Mouse (Mus musculus): ENCODE results near the gene Bmper. TPM values are rescaled to one million over a fixed set of nuclear protein-coding genes. Genes with fewer than 3 reads are reported as not detected.

The Bmper gene
- polyA plus RNA-seq, 1 experiment from 2014 or later, result 13.4 TPM

DNA sequence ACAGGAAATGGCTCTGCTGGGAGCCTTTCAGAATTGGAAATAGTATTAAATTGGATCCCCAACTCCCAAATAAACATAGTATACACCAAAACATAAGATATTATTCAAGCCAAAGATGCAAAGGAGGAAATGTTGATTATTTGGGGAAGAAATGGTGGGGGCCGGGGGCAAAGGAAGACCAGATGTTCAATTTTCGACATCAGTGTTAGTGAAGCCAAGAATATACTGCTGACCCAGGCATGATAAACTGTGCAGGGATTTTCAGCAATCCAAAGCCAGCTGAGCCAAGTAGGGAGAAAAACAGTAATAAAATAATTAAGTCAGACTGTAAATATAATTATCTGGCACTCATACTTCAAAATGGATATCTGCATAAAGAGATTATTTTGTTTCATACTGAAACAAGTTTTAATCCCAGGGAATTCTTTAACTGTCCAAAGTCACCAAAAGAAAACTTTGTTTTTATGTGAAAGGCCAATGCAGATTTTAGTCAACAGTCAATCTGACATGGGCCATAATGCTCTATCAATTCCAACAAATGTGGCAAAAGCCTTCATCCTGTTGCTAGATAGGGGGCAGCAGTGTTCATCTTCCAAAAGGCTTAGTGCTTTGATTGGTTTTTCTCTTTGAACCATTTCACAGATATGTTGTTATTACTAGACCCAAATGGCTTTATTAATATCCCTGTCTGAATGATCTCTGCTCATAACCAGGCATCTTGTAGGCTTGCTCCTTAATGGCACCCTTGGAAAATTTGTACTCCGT lies 30.1 kb upstream of the Bmper start:
- ATAC-seq (replicated peaks; ENCODE audit: low FRiP score, low read depth) (no peak), DNase-seq (ENCODE audit: low spot score) (peak; percentile 41)
- TF ChIP-seq CTCF (IDR thresholded peaks at IDR 0.05; ENCODE audit: low read depth), result peak; percentile 34; the same call in 1 of the 2 replicates
- H3K4me3 ChIP-seq (replicated peaks; ENCODE audit: low read depth, low read length), result no peak overlapping the region
- no peak overlapping the region for H3K4me2 ChIP-seq (ENCODE audit: low read length)
- H3K9ac ChIP-seq (ENCODE audit: low read depth, low read length), result no peak overlapping the region
- 80% methylated on average over 3 of the region's 3 CpGs for WGBS
- no peak overlapping the region for H3K27ac ChIP-seq
- H3K36me3 ChIP-seq (ENCODE audit: insufficient read depth, low read length), result no peaks in the 10 kb centered on the region
- H3K9me3 ChIP-seq (replicated peaks; ENCODE audit: low read length), result no peaks in the 10 kb centered on the region
- H3K27me3 ChIP-seq (ENCODE audit: insufficient read depth, low read length), result no peaks in the 10 kb centered on the region
- H3K4me1 ChIP-seq (replicated peaks; ENCODE audit: insufficient read depth, low read length), result no peaks in the 10 kb centered on the region

DNA sequence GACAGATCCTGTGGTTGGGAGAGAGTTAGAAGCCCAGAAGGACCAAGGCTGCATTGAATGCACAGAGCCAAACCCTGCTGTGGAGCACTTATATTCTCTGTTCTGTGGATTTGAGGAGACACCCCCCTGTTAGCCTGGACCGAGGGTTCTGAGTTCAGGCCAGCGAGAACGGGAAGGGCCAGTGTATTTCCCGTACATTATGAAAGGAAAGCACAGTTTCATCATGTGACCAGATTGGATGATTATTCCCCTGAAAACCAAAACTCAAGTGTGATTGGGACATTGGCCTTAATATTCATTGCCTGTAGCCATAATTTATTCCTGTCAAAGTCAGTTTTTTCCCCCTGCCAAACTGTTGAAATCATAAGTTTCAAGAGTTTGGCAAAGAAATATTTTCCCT lies 23.9 kb upstream of the Bmper start:
- no peak for TF ChIP-seq CTCF (IDR thresholded peaks at IDR 0.05; ENCODE audit: low read depth)

DNA sequence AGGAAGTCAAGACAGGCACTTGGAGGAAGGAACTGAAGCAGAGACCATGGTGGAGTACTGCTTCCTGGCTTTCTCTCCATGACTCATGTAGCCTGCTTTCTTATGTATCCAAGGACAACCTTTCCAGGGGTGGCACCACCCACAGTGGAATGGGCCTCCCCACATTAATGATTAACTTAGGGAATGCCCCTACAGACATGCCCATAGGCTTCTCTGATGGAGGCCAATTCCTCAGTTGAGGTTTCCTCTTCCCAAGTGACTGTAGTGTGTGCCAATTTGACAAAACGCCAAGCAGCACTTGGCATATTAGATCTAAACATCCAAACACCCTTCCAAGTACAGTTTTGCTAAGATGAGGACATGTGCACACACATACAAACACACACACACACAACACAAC lies 23.0 kb upstream of the Bmper start:
- ATAC-seq (replicated peaks; ENCODE audit: low FRiP score, low read depth) (no peak), DNase-seq (ENCODE audit: low spot score) (no peak)
- Histone ChIP-seq H3K27ac (no peak overlapping the region), H3K36me3 (ENCODE audit: insufficient read depth, low read length) (no peaks in the 10 kb centered on the region), H3K9ac (ENCODE audit: low read depth, low read length) (no peak overlapping the region), H3K9me3 (replicated peaks; ENCODE audit: low read length) (no peaks in the 10 kb centered on the region), H3K4me3 (replicated peaks; ENCODE audit: low read depth, low read length) (no peak overlapping the region), H3K4me1 (replicated peaks; ENCODE audit: insufficient read depth, low read length) (no peaks in the 10 kb centered on the region), H3K27me3 (ENCODE audit: insufficient read depth, low read length) (no peaks in the 10 kb centered on the region), H3K4me2 (ENCODE audit: low read length) (no peak overlapping the region)
- 87% methylated on average over 1 of the region's 1 CpGs for WGBS
- no peak for TF ChIP-seq CTCF (IDR thresholded peaks at IDR 0.05; ENCODE audit: low read depth)

More for the DNA sequence above, 23.9 kb upstream of the Bmper start:
- Histone ChIP-seq H3K36me3 (ENCODE audit: insufficient read depth, low read length) (no peaks in the 10 kb centered on the region), H3K9me3 (replicated peaks; ENCODE audit: low read length) (no peaks in the 10 kb centered on the region), H3K4me2 (ENCODE audit: low read length) (no peak overlapping the region), H3K27me3 (ENCODE audit: insufficient read depth, low read length) (no peaks in the 10 kb centered on the region), H3K4me3 (replicated peaks; ENCODE audit: low read depth, low read length) (no peak overlapping the region), H3K9ac (ENCODE audit: low read depth, low read length) (no peak overlapping the region), H3K4me1 (replicated peaks; ENCODE audit: insufficient read depth, low read length) (no peaks in the 10 kb centered on the region), H3K27ac (no peak overlapping the region)
- DNase-seq (ENCODE audit: low spot score), result no peak
- ATAC-seq (replicated peaks; ENCODE audit: low FRiP score, low read depth), result no peak
- WGBS, result 91% methylated on average over 4 of the region's 4 CpGs

DNA sequence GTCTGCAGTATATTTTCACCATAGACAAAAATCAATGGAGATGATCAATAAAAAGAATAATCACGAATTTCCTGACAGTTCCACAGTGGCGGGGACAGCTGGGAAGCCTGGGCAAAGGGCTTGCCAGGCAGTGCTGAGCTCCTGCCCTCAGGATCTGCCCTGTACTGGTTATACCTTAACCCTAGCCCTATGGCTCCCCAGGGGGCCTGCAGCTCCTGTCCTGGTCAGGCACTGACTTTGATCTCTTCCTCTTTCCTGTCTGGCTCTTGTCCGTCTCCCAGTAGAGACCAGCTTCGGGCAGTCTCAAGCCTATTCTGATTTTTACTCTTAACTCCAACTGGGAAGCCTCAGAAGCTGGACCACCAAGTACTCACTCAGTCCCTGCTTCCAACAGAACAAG lies 22.0 kb upstream of the Bmper start:
- 74% methylated on average over 4 of the region's 4 CpGs for WGBS
- ATAC-seq (replicated peaks; ENCODE audit: low FRiP score, low read depth) (peak; percentile 78), DNase-seq (ENCODE audit: low spot score) (no peak)
- Histone ChIP-seq H3K9me3 (replicated peaks; ENCODE audit: low read length) (no peaks in the 10 kb centered on the region), H3K4me2 (ENCODE audit: low read length) (no peak overlapping the region), H3K27ac (no peak overlapping the region), H3K27me3 (ENCODE audit: insufficient read depth, low read length) (no peaks in the 10 kb centered on the region), H3K4me3 (replicated peaks; ENCODE audit: low read depth, low read length) (no peak overlapping the region), H3K36me3 (ENCODE audit: insufficient read depth, low read length) (no peaks in the 10 kb centered on the region), H3K4me1 (replicated peaks; ENCODE audit: insufficient read depth, low read length) (no peaks in the 10 kb centered on the region), H3K9ac (ENCODE audit: low read depth, low read length) (no peak overlapping the region)
- TF ChIP-seq CTCF (IDR thresholded peaks at IDR 0.05; ENCODE audit: low read depth), result no peak

DNA sequence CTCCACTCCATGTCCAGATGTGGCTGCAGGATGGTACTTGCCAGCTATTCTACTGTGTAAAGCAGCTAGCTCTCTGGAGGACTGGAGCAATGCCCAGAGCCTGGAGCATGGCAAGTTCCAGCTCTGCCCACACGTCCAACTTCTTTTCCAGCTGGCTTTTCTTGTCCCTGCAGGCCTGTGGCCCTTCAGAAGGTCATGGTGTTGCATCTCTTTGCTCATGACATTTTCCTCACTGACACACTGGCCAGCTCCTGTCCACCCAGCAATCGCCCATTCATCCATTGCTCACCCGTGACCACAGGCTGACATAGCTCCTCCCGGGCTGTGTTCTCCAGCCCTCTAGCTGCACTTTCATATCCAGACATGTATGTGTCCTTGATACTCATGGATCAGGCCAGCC lies 20.4 kb upstream of the Bmper start:
- ATAC-seq (replicated peaks; ENCODE audit: low FRiP score, low read depth) (no peak), DNase-seq (ENCODE audit: low spot score) (no peak)
- Histone ChIP-seq H3K9ac (ENCODE audit: low read depth, low read length) (no peak overlapping the region), H3K4me1 (replicated peaks; ENCODE audit: insufficient read depth, low read length) (no peaks in the 10 kb centered on the region), H3K4me2 (ENCODE audit: low read length) (no peak overlapping the region), H3K36me3 (ENCODE audit: insufficient read depth, low read length) (no peaks in the 10 kb centered on the region), H3K27ac (no peak overlapping the region), H3K9me3 (replicated peaks; ENCODE audit: low read length) (no peaks in the 10 kb centered on the region), H3K27me3 (ENCODE audit: insufficient read depth, low read length) (no peaks in the 10 kb centered on the region), H3K4me3 (replicated peaks; ENCODE audit: low read depth, low read length) (no peak overlapping the region)
- TF ChIP-seq CTCF (IDR thresholded peaks at IDR 0.05; ENCODE audit: low read depth), result no peak
- WGBS, result 87% methylated on average over 4 of the region's 4 CpGs

DNA sequence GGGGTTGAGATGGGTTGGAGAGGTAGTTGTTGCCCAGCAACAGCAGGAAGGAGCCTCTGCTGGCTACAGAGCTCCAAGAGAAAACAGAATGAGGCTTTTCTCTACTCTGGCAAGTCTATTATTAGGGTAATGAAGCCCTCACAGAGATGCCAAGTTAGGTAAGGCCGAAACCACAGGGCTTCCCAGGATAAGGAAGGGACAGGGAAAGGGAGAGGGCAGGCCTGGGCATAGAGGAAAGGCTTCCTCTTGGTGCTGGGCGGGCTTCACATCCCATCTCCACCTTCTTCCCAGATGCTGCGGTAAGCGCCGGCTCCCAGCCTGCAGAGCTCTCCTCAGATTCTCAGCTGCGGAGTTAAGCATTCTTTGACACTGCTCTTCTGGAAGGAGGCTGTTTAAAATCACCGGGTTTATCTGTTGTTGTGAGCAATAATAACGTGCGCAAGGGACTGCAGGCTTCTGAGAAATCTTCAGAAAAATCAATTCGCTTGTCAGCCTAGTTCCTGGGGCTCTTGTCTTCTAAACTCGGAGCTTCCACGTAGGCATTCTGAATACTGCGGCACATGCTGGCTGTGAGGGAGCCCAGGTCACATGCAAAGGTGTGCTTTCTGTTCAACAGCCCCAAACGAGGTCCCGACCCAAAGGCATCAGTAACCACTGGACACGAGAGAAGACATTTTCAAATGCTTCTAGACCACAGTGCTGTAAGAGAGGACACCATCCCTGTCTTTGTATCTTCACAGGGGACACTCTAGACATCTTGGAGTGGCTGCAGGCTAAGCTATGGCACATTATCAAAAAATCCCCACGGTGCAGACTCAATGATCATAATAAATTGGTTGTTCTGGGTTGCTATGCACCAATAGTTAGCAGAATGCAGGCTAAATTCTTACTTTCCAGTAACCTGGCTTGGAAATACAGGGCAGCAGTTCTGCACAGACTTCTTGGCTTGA lies 18.3 kb upstream of the Bmper start:
- Histone ChIP-seq H3K9ac (ENCODE audit: low read depth, low read length) (no peak overlapping the region), H3K9me3 (replicated peaks; ENCODE audit: low read length) (no peaks in the 10 kb centered on the region), H3K4me2 (ENCODE audit: low read length) (no peak overlapping the region), H3K36me3 (ENCODE audit: insufficient read depth, low read length) (no peaks in the 10 kb centered on the region), H3K4me3 (replicated peaks; ENCODE audit: low read depth, low read length) (no peak overlapping the region), H3K27ac (no peak overlapping the region), H3K4me1 (replicated peaks; ENCODE audit: insufficient read depth, low read length) (no peaks in the 10 kb centered on the region), H3K27me3 (ENCODE audit: insufficient read depth, low read length) (no peaks in the 10 kb centered on the region)
- no peak for TF ChIP-seq CTCF (IDR thresholded peaks at IDR 0.05; ENCODE audit: low read depth)
- WGBS, result 25% methylated on average over 17 of the region's 17 CpGs
- ATAC-seq (replicated peaks; ENCODE audit: low FRiP score, low read depth) (no peak), DNase-seq (ENCODE audit: low spot score) (no peak)
